Mouse (Mus musculus) embryonic facial prominence, embryonic 12.5 days (tissue): ENCODE measurements at regions not wholly inside any gene's neighbourhood (a gene's known extent, or its start where the extent isn't known, plus 50 kb on each side); places are given as distances from the start of the nearest gene placed in this dataset.
A peak's percentile ranks its signal among the peaks of the same experiment; 100 is the strongest.

ENCODE experiments used
- ATAC-seq: fragments of 200-750 bp; cut with Nextera tagmentation; 2 replicates; pipeline ENCODE4 v1.8.0; 2017; ENCODE audit not compliant: insufficient number of reproducible peaks, insufficient read depth, low FRiP score, low TSS enrichment
- H3K27ac ChIP-seq: fragments of 300-500 bp; sonication (generic); 2 replicates; pipeline ENCODE4 v1.5.1; 2016; ENCODE audit warnings: mild to moderate bottlenecking
- H3K27me3 ChIP-seq: fragments of 300-500 bp; sonication (generic); 2 replicates; pipeline ENCODE4 v1.6.1; 2016; ENCODE audit warnings: mild to moderate bottlenecking, moderate library complexity
- H3K36me3 ChIP-seq: fragments of 300-500 bp; sonication (generic); 2 replicates; pipeline ENCODE4 v1.6.1; 2016; ENCODE audit warnings: mild to moderate bottlenecking
- H3K4me1 ChIP-seq: fragments of 300-500 bp; sonication (generic); 2 replicates; pipeline ENCODE4 v1.6.1; 2016
- H3K4me2 ChIP-seq: fragments of 300-500 bp; sonication (generic); replicated peaks from 2 replicates; pipeline ENCODE4 v1.6.1; 2016; ENCODE audit warnings: mild to moderate bottlenecking, moderate library complexity
- H3K4me3 ChIP-seq: fragments of 300-500 bp; sonication (generic); 2 replicates; pipeline ENCODE4 v1.5.1; 2016; ENCODE audit warnings: mild to moderate bottlenecking
- H3K9ac ChIP-seq: fragments of 300-500 bp; sonication (generic); 2 replicates; pipeline ENCODE4 v1.6.1; 2016; ENCODE audit warnings: mild to moderate bottlenecking, moderate library complexity
- H3K9me3 ChIP-seq: fragments of 300-500 bp; sonication (generic); 2 replicates; pipeline ENCODE4 v1.6.1; 2016; ENCODE audit warnings: mild to moderate bottlenecking, moderate library complexity
- WGBS: fragments of 180-500 bp; shearing (Covaris S2); methylation state at CpG from one replicate; pipeline ENCODE4 v1.1.7; 2016; 5-methylcytosine and 5-hydroxymethylcytosine counted together

DNA sequence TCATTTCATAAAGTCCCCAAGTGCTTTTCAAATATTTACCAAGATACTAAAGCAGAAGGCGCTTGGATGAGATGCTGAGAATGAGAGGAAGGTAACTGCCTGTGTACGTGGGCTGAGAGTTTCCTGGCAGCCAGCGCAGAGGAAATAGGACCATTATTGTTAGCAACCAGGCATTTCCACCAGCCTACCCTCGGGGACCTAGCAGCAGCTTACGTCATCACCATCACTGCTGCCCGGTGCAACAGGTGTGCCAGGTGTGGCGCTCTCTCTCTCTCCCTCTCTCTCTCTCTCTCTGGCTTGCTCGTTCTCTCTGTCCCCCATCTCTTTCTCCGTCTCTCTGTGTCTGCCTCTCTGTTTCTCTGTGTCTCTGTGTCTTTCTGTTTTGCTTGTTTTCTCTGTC is 55.1 kb upstream of the Fam222a start:
- no peaks in the 10 kb centered on the region for H3K36me3 ChIP-seq
- H3K4me3 ChIP-seq: 0 out of 2 replicates have a peak overlapping the region, but pooled peaks have one; percentile 6
- no peaks in the 10 kb centered on the region for H3K9me3 ChIP-seq
- 19% methylated on average over 9 of the region's 9 CpGs for WGBS
- peaks cover 12% of the 10 kb centered on the region; the same call in 1 of the 2 replicates for H3K4me1 ChIP-seq
- peaks cover 35% of the 10 kb centered on the region for H3K27me3 ChIP-seq
- H3K4me2 ChIP-seq: no peak overlapping the region
- no peak overlapping the region for H3K27ac ChIP-seq
- ATAC-seq: no peak
- H3K9ac ChIP-seq: no peak overlapping the region

DNA sequence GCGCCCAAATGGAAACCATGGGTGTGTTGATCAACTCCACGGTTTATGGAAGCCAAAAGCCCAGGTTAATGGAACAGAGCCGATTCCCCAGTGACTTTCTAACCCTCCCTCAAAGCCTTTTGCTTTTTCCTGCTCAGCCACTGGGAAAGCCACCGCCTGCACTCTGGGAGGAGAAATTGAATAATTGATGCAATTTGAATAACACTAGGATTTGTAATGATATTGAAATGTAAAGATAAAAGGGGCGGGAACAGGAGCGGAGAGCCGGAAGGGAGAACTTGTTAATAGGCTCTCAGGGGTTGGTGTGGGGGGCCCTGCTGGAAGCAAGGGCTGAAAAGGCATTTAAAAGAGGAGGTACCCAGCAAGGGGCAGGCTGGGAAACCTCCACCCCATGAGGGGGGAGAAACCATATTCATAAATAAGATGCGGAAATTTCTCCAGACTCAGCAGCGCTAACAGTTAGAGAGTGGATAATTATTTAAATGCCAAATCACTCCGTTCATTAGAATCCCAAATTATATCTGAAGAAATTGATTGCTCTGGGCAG is 53.8 kb upstream of the Fam222a start:
- H3K4me3 ChIP-seq: no peak overlapping the region
- H3K9me3 ChIP-seq: no peaks in the 10 kb centered on the region
- WGBS: 14% methylated on average over 10 of the region's 10 CpGs
- peaks cover 12% of the 10 kb centered on the region; the same call in 1 of the 2 replicates for H3K4me1 ChIP-seq
- no peak overlapping the region for H3K27ac ChIP-seq
- ATAC-seq: no peak
- no peak overlapping the region for H3K9ac ChIP-seq
- no peaks in the 10 kb centered on the region for H3K36me3 ChIP-seq
- H3K27me3 ChIP-seq: peaks cover 35% of the 10 kb centered on the region
- H3K4me2 ChIP-seq: peak overlapping the region; percentile 1; the same call in 1 of the 2 replicates

DNA sequence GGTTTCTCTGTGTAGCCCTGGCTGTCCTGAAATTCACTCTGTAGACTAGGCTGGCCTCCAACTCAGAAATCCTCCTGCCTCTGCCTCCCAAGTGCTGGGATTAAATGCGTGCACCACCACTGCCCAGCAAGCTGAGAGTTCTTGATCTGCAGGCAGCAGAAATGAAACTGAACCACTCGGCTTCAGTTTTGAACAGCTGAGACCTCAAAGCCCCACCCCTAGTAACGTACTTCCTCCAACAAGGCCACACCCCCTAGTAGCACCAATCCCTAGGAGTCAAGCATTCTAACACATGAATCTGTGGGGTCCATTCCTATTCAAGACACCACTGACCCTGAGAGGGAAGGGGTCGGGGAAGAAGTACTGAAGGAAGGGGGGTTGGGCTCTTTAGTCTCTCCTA is 50.8 kb upstream of the Fam222a start:
- Histone ChIP-seq H3K9ac (no peak overlapping the region), H3K27me3 (peaks cover 29% of the 10 kb centered on the region), H3K27ac (no peak overlapping the region), H3K4me2 (no peak overlapping the region), H3K36me3 (no peaks in the 10 kb centered on the region), H3K4me1 (peaks cover 12% of the 10 kb centered on the region; the same call in 1 of the 2 replicates), H3K9me3 (no peaks in the 10 kb centered on the region), H3K4me3 (no peak overlapping the region)
- WGBS: 82% methylated on average over 4 of the region's 4 CpGs
- no peak for ATAC-seq

DNA sequence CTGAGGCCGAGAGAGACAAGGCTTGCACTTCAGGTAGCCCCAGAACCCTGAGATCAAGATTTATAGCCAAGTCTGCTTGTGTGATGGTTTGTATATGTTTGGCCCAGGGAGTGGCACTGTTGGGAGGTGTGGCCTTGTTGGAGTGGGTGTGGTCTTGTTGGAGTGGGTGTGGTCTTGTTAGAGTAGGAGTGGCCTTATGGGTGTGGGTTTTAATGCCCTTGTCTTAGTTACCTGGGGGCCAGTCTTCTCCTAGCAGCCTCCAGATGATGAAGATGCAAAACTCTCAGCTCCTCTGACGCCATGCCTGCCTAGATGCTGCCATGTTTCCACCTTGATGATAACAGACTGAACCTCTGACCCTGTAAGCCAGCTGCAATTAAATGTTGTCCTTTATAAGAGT is 49.8 kb upstream of the Fam222a start:
- no peak overlapping the region for H3K4me3 ChIP-seq
- no peak overlapping the region for H3K9ac ChIP-seq
- ATAC-seq: no peak
- peaks cover 10% of the 10 kb centered on the region; the same call in 1 of the 2 replicates for H3K4me1 ChIP-seq
- peaks cover 21% of the 10 kb centered on the region for H3K27me3 ChIP-seq
- H3K9me3 ChIP-seq: no peaks in the 10 kb centered on the region
- H3K36me3 ChIP-seq: no peaks in the 10 kb centered on the region
- WGBS: 80% methylated on average over 2 of the region's 2 CpGs
- H3K27ac ChIP-seq: no peak overlapping the region
- no peak overlapping the region for H3K4me2 ChIP-seq
